Mouse (Mus musculus) C2C12 (cell line): Measurements from ENCODE around the gene Cyp46a1. TPM values are rescaled to one million over a fixed set of nuclear protein-coding genes. Genes with fewer than 3 reads are reported as not detected.

Experiments
- H3K27me3 ChIP-seq: one replicate; pipeline ENCODE4 v1.6.1; 2011; ENCODE audit not compliant: control insufficient read depth, insufficient read depth, insufficient read length
- H3K36me3 ChIP-seq: one replicate; pipeline ENCODE4 v1.6.1; 2011; ENCODE audit not compliant: control insufficient read depth, insufficient read depth
- H3K4me3 ChIP-seq: one replicate; pipeline ENCODE4 v1.5.1; 2011; ENCODE audit warnings: mild to moderate bottlenecking, control low read depth; ENCODE audit not compliant: poor library complexity, insufficient read depth, severe bottlenecking
- H3K79me2 ChIP-seq: one replicate; pipeline ENCODE4 v1.6.1; 2011; ENCODE audit not compliant: control insufficient read depth, insufficient read depth
- H3K79me3 ChIP-seq: one replicate; pipeline ENCODE4 v1.6.1; 2011; ENCODE audit warnings: low read depth, control low read depth
- H3ac ChIP-seq: one replicate; pipeline ENCODE3; 2011; ENCODE audit warnings: low read depth; ENCODE audit not compliant: control insufficient read depth, insufficient read length
- CEBPB ChIP-seq: IDR thresholded peaks from one replicate; pipeline ENCODE4 v1.6.1; 2011; ENCODE audit warnings: low read depth, mild to moderate bottlenecking, control low read depth, moderate library complexity
- CTCF ChIP-seq: IDR thresholded peaks from one replicate; pipeline ENCODE4 v1.5.1; 2011; ENCODE audit not compliant: control insufficient read depth, insufficient read depth, insufficient read length
- FOSL1 ChIP-seq: IDR thresholded peaks from one replicate; pipeline ENCODE4 v1.8.0; 2011; ENCODE audit warnings: mild to moderate bottlenecking, low read length; ENCODE audit not compliant: poor library complexity, insufficient read depth, severe bottlenecking
- MAX ChIP-seq: IDR thresholded peaks from one replicate; pipeline ENCODE4 v1.6.1; 2011; ENCODE audit warnings: mild to moderate bottlenecking, control low read depth
- MYOD1 ChIP-seq: IDR thresholded peaks from one replicate; pipeline ENCODE4 v1.6.1; 2011; ENCODE audit warnings: low read depth; ENCODE audit not compliant: control insufficient read depth, insufficient read length
- MYOG ChIP-seq: IDR thresholded peaks from one replicate; pipeline ENCODE4 v1.6.1; 2011; ENCODE audit not compliant: control insufficient read depth, insufficient read length; ENCODE audit errors: extremely low read depth
- USF1 ChIP-seq: IDR thresholded peaks from one replicate; pipeline ENCODE4 v1.6.1; 2011; ENCODE audit warnings: low read depth, mild to moderate bottlenecking, control low read depth, moderate library complexity
- polyA plus RNA-seq: library from polyadenylated mRNA; unstranded; fragments of >200 nt; fragmentation: generic; extraction: Trizol; gene quantifications from one replicate; pipeline ENCODE4 v1.2.1, GENCODE M21; 2012; ENCODE audit warnings: missing spikeins

The Cyp46a1 gene
- polyA plus RNA-seq, 1 experiment = 0.67 TPM

GRCm38 (mm10) chr12:108309116-108309794, 24.9 kb upstream of the Cyp46a1 start:
- Histone ChIP-seq H3K4me3 (no peak overlapping the region), H3K36me3 (no peaks in the 10 kb centered on the region), H3K79me2 (no peaks in the 10 kb centered on the region), H3K27me3 (no peaks in the 10 kb centered on the region), H3ac (no peak overlapping the region), H3K79me3 (no peaks in the 10 kb centered on the region)
- TF ChIP-seq MYOG = no peak
- peak; percentile 73 for TF ChIP-seq CEBPB
- no peak for TF ChIP-seq MYOD1
- no peak for TF ChIP-seq FOSL1
- TF ChIP-seq USF1 = no peak
- no peak for TF ChIP-seq CTCF

- Histone ChIP-seq H3K36me3 (no peaks in the 10 kb centered on the region), H3K79me3 (no peaks in the 10 kb centered on the region), H3K27me3 (no peaks in the 10 kb centered on the region), H3K4me3 (no peak overlapping the region), H3K79me2 (no peaks in the 10 kb centered on the region), H3ac (no peak overlapping the region)
- TF ChIP-seq USF1 = no peak
- TF ChIP-seq CEBPB = no peak
- TF ChIP-seq CTCF = no peak
- TF ChIP-seq MYOD1 = no peak
- TF ChIP-seq MAX = no peak
- no peak for TF ChIP-seq FOSL1
- TF ChIP-seq MYOG = no peak
Measured at GRCm38 (mm10) chr12:108310041-108310440, 24.1 kb upstream of the Cyp46a1 start.

GRCm38 (mm10) chr12:108310456-108311027, 23.6 kb upstream of the Cyp46a1 start:
- Histone ChIP-seq H3K79me2 (no peaks in the 10 kb centered on the region), H3K36me3 (no peaks in the 10 kb centered on the region), H3ac (no peak overlapping the region), H3K27me3 (no peaks in the 10 kb centered on the region), H3K79me3 (no peaks in the 10 kb centered on the region), H3K4me3 (no peak overlapping the region)
- no peak for TF ChIP-seq MAX
- TF ChIP-seq USF1 = peak; percentile 84

- TF ChIP-seq CEBPB = no peak
- no peak for TF ChIP-seq USF1
- TF ChIP-seq FOSL1 = no peak
- no peak for TF ChIP-seq MAX
- TF ChIP-seq MYOD1 = no peak
- no peak for TF ChIP-seq MYOG
- no peak for TF ChIP-seq CTCF
- Histone ChIP-seq H3K79me3 (no peaks in the 10 kb centered on the region), H3K4me3 (no peak overlapping the region), H3K27me3 (no peaks in the 10 kb centered on the region), H3K79me2 (no peaks in the 10 kb centered on the region), H3K36me3 (no peaks in the 10 kb centered on the region), H3ac (no peak overlapping the region)
Measured at GRCm38 (mm10) chr12:108311741-108312290, 22.4 kb upstream of the Cyp46a1 start.

- no peak overlapping the region for H3K4me3 ChIP-seq
- no peaks in the 10 kb centered on the region for H3K79me2 ChIP-seq
- no peak for TF ChIP-seq CEBPB
- no peak for TF ChIP-seq CTCF
- H3K36me3 ChIP-seq = no peaks in the 10 kb centered on the region
- H3K27me3 ChIP-seq = no peaks in the 10 kb centered on the region
- no peak overlapping the region for H3ac ChIP-seq
- no peaks in the 10 kb centered on the region for H3K79me3 ChIP-seq
Measured at GRCm38 (mm10) chr12:108312432-108312851, 21.7 kb upstream of the Cyp46a1 start.

DNA sequence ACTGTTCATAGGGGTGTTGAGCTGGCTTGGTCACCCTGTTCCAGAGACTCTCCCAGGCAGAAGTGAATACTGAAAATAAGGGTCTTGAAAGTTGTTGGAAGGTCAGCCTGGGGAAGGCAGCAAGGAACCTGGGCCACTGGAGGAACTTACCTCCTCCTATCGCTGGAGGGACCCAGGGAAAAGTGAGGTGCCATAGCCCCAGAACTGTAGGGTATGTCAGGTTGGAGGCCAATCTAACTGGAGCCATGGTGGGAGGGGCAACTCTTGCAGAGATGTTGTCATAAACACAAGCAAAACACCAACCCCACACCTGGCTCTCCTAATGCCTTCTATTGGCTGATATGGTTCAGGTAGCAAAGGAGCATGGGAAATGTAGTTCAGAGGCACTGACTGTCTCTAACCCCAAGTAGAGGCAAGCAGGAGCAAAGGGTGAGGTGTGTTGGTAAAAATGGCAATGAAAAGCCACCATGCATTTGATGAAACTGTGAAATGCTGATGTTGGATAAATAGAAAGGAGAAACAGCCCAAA, 20.9 kb upstream of the Cyp46a1 start:
- no peaks in the 10 kb centered on the region for H3K27me3 ChIP-seq
- no peaks in the 10 kb centered on the region for H3K79me3 ChIP-seq
- H3K79me2 ChIP-seq = no peaks in the 10 kb centered on the region
- no peak overlapping the region for H3K4me3 ChIP-seq
- no peak overlapping the region for H3ac ChIP-seq
- H3K36me3 ChIP-seq = no peaks in the 10 kb centered on the region
- TF ChIP-seq CTCF (no peak), MAX (no peak), USF1 (no peak), CEBPB (no peak), MYOD1 (no peak), FOSL1 (no peak), MYOG (no peak)
